Mouse (Mus musculus): ENCODE results near the gene Gpx3.
"Not testable (repeated sequence)": the region's sequence is repeated elsewhere in the genome, so short reads cannot be mapped to it uniquely, and the experiment has no call there.

The Gpx3 gene

DNA sequence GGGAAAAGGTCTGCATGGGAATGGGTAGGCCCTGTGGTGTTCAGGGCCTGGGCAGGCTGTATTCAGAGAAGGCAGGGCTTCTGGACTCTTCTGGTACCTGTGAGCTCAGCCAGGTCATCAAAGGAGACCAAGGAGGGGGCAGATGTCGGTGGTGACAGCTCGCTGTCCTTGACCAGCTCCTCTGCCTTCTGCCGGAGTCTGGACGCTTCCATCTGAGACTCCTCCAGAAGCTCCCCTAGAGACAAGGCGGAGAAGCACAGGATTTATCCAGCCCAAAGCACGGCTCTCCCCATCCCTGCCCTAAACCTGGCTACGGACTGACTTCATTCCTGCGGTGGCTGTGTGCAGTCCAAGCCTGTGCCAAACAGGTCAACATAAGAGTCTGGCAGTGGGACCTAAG, 37.2 kb downstream of the Gpx3 start:
- no peak for DNase-seq (ENCODE audit: low spot score)

DNA sequence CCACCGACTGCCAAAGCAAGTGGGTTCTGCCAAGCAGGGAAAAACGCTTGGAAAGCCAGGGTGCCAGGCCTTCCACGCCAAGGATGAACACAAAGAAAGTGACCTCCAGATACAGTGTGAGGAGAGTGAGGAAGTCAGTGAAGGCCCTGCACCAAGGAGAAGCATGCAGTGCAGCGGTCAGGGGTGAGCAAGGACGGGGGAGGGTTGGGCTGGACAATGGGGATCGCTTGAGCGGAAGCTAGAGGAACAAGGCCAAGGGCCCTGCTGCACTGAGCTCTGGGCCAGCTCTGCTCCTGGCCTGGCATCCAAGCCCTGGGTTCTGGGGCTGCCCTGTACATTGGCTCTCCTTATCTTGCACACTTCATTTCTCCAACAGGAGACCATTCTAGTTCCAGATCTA, 37.8 kb downstream of the Gpx3 start:
- no peak for DNase-seq (ENCODE audit: low spot score)

DNA sequence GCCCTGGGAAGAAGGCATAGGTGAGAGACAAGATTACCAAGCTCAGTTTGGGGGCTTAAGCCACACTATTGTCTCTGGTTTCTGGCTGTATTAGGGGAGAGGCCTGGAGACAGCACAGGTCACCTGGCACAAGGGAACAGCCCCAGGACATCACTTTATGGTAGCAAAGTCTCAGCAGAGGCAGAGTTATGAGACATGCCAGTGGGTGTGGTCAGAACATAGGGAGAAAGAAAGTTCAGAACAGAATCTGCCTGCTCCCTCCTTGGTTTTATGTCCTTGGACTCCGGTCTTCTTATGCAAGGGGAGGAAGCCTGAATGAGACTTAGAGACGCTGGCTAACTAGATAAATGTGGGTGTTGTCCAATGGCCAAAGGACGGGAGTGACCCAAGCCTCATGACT, 42.4 kb downstream of the Gpx3 start:
- DNase-seq (ENCODE audit: low spot score), result no peak

DNA sequence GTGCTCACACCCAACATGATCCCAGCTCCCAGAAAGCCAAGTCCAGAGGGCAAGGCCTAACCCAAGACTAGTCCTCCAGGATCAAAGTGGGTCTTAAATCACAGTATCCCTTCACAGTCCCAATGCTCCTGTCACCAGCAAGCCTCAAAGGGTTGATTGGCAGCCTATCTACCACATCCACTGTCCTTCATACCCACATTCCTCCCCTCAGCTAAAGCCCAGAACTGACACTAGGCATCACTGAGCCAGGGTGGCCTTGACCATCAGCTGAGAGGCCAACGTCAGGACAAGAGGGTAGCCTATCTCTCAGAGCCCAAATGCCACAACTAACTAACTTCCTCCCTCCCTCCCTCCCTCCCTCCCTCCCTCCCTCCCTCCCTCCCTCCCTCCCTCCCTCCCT, 47.5 kb downstream of the Gpx3 start:
- no peak for DNase-seq (ENCODE audit: low spot score)

DNA sequence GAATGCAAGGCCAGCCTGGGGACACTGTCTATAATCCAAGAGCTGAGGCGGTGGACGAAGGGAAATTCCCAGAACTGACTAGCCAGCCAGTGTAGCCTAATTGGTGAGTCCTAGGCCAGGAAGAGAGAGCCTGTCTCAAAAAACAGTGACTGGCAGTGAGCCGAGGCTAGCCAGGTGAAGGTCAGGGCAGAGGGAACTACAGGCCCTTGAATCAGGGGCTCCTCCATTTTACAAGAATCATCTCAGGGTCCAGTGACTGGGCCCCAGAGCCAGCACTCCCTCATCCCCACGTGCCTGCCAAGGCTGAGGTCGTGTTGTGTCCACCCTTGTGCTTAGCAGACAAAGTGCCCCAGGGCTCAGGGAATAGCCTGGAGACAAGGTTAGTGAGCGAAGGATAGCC, 48.4 kb downstream of the Gpx3 start:
- no peak for DNase-seq (ENCODE audit: low spot score)

DNA sequence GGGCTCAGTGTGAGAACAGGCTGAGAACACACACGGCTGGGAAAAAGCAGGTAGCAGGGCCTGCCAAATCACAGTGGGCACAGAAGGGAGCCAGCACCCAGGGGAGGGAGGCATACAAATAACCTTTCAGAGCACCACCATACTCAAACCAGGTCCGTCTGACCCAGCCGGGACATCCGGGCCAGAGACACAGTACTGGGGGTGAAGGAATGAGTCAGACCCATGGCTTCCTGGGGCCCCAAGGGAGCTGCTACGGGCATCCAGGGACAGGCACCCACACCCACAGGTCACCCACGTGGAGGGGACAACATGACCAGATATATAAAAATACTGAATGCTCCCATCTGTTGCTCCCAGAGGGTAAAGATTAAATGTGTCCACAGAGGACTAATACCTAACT, 50.4 kb downstream of the Gpx3 start:
- no peak for DNase-seq (ENCODE audit: low spot score)

DNA sequence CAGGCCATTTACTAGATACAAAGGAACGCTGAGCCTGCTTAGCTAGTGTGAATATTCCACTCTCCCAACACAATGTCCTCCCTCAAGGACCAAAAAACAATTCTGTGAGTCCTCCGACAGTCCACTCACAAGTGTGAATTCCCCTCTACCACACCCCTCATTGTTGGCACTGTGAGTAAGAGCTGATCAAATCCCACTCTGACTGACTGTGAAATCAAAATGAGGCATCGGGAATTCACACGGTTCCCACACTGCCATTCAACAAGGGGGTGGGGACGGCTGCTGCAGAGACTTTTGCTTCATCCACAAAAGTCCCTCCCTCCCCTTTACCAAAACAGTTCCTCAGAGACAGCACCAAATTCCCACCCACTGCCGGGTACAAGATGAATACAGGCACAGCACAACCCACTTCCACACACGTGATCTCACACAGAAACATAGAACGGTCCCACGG, 51.8 kb downstream of the Gpx3 start:
- DNase-seq (ENCODE audit: low spot score), result peak; percentile 22

DNA sequence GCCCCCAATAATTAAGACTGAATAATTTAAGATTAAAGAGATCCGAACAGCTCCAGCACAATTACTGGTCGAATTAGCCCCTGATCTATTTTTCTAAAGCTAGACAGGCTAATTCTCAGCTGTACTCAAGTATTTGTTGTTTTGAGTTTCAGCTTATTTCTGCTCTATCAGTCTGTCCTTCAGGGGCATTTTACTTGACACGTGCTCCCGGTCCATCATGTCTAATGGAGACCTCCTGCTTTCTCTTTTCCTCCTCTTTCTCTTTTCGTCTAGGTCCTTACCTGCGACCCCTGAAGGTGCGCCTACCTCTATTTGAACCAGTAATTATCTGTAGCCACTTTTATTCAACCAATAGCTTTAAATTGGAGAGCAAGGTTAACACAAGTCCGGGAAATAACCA, 52.5 kb downstream of the Gpx3 start:
- no peak for DNase-seq (ENCODE audit: low spot score)

DNA sequence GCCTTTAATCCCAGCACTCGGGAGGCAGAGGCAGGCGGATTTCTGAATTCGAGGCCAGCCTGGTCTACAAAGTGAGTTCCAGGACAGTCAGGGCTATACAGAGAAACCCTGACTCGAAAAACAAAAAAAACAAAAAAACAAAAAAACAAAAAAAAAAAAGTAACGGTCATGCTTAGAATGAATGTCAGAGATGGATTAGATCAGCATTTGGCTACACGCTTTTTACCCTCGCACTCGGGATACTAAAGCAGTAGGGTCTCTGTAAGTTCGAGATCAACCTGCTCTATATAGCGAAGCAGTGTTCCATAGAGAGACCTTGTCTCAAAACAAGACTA, 53.1 kb downstream of the Gpx3 start:
- not testable (repeated sequence) for DNase-seq (ENCODE audit: low spot score)

DNA sequence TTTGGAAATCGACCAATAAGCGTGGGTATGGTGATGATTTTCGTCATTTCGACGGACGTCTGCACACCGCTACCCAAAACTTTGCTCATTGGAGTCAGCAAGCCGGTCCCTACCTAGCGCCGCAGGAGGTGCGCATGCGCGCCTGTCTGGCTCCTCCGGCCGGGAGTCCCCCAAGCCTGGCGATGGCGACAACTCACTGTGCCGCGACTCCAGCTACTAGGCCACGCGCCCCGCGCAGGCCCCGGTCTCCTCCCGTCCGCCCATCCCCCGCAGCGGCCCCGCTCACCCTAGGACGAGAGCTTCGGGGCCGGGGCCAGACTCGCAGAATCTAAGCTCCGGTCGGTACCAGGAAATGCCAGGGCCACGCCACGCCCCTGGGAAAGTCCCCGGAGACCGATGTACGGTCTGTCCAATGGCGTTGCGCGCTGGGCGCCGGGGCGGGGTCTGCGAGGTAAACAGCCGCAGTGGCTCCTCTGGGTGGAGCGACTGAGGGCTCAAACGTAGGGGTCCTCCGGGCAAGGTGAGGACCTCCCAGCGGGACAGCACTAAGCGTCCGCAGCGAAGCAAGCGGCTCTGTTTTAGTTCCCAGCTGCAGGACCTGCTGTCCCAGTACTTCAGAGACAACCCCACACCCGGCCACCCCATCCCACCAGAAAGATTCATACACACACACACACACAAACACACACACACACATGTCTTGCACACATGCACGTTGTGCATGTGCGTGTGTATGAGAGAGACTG, 53.7 kb downstream of the Gpx3 start:
- DNase-seq (ENCODE audit: low spot score), result peak; percentile 99

DNA sequence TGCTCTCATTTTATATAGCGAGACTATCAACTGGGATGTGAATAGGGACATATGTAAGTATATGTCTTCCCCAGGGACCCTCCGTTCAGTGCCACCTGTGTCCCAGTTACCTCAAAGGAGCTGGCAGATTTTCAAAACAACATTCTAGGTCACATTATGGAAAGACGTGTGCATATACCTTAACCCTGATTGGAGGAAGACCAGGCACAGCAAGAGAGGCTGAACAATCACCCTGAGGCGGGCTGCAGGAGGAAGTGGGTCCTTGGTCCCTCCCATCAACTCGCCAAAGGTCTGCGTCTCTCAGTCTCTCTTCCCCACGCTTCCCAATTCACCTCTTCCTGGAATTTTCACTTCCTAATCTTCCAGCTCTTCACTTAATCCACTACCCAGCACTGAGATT, 54.7 kb downstream of the Gpx3 start:
- peak; percentile 15 for DNase-seq (ENCODE audit: low spot score)

DNA sequence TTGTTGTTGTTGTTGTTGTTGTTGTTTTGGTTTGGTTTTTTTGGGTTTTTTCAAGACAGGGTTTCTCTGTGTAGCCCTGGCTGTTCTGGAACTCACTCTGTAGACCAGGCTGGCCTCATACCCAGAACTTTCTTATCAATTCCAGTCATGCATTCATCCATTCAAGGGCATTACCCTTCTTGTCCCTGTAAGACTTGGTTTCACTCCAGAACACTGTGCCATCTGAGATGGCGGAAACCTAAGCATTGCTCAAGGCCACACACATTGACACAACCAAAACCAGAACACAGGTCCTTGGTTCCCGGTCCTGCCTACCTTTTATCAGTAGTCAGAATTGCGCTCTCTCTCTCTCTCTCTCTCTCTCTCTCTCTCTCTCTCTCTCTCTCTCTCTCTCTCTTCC, 55.5 kb downstream of the Gpx3 start:
- not testable (repeated sequence) for DNase-seq (ENCODE audit: low spot score)

DNA sequence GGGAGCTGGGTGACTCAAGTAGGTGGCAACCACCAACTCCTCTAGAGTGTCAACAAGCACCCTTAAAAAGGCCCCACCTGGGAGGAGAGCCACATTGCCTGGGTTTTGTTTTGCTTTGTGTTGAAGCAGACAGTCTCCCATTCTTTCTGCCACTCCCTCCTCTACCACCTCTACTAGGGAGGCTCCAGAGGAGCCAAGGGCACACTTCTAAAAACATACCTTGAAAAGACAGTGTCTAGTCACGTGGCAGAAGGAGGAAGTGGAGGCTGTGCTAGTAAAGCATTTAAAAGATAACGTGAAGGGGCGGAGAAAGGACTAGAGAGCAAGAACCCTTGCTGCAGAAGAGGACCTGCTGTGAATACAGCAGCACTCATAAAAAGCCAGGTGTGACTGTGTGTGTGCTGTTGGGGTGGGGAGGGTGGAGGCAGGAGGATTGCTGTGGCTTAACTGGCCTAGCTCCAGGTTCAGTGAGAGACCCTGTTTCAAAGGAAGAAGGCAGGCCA, 56.4 kb downstream of the Gpx3 start:
- DNase-seq (ENCODE audit: low spot score), result peak; percentile 70

Measured in lung, postnatal 25 days (tissue).